Mouse (Mus musculus): ENCODE measurements around the gene Sun5.

GRCm38 (mm10) chr2:153853544-153853943, 17.3 kb downstream of the Sun5 start:
- TF ChIP-seq POLR2A (IDR thresholded peaks at IDR 0.05; ENCODE audit: low read depth, low read length) (no peak), CTCF (conservative IDR thresholded peaks at IDR 0.05; ENCODE audit: insufficient read depth, insufficient read length, low read depth, low read length) (no peak)
